Mouse (Mus musculus) CH12.LX (cell line): Measurements from ENCODE around the gene Cog2. TPM values are rescaled to one million over a fixed set of nuclear protein-coding genes. Genes with fewer than 3 reads are reported as not detected.

Experiments used
- DNase-seq: peaks from one replicate; pipeline ENCODE4 v3.0.0-alpha.2; 2013; ENCODE audit errors: extremely low read depth
- H3K27ac ChIP-seq: 2 replicates; pipeline ENCODE4 v1.5.1; 2012; ENCODE audit warnings: low read depth, mild to moderate bottlenecking, control low read depth, moderate library complexity; ENCODE audit not compliant: insufficient read depth
- H3K27me3 ChIP-seq: replicated peaks from 2 replicates; pipeline ENCODE3; 2012; ENCODE audit warnings: inconsistent platforms
- H3K36me3 ChIP-seq, 2 experiments: replicated peaks in 1 of 2; 2 replicates each; pipeline versions ENCODE3 to v1.6.1; 2012; ENCODE audit warnings: inconsistent platforms in 1 of 2, low read length in 1 of 2, mild to moderate bottlenecking in 1 of 2, mixed read lengths in 1 of 2, moderate library complexity in 1 of 2; ENCODE audit not compliant: control insufficient read depth in 1 of 2, insufficient read depth in 1 of 2
- H3K4me1 ChIP-seq, 2 experiments: 2 replicates each; pipeline ENCODE4 v1.6.1; 2012; ENCODE audit warnings: inconsistent platforms in 1 of 2, moderate library complexity in 1 of 2; ENCODE audit not compliant: insufficient read depth in 2 of 2, control insufficient read depth in 1 of 2
- H3K4me2 ChIP-seq: 2 replicates; pipeline ENCODE4 v1.6.1; 2012; ENCODE audit warnings: low read depth, mild to moderate bottlenecking, control low read depth; ENCODE audit not compliant: poor library complexity, insufficient read depth, severe bottlenecking
- H3K4me3 ChIP-seq, 3 experiments: fragments of 150-350 bp in 1 of 3; sonication (generic) in 1 of 3; replicated peaks in 1 of 3; 2 replicates each; pipeline versions ENCODE3 to v1.5.1; 2011 to 2012; ENCODE audit warnings: low read depth in 2 of 3, low read length in 2 of 3, mild to moderate bottlenecking in 2 of 3, moderate library complexity in 2 of 3, control low read depth in 1 of 3, improper control_type of control experiment in 1 of 3, inconsistent platforms in 1 of 3, mixed read lengths in 1 of 3; ENCODE audit not compliant: poor library complexity in 1 of 3
- H3K79me2 ChIP-seq: replicated peaks from 2 replicates; pipeline ENCODE4 v1.6.1; 2012; ENCODE audit warnings: mild to moderate bottlenecking, moderate library complexity; ENCODE audit not compliant: control insufficient read depth, poor library complexity, insufficient read depth, severe bottlenecking; ENCODE audit errors: extremely low read depth
- H3K9ac ChIP-seq: 2 replicates; pipeline ENCODE4 v1.6.1; 2012; ENCODE audit warnings: low read depth, mild to moderate bottlenecking, control low read depth, moderate library complexity; ENCODE audit not compliant: insufficient read depth
- H3K9me3 ChIP-seq: replicated peaks from 2 replicates; pipeline ENCODE3; 2012; ENCODE audit warnings: low read length, inconsistent platforms, mixed read lengths
- BHLHE40 ChIP-seq: IDR thresholded peaks from 2 replicates; pipeline ENCODE4 v1.6.1; 2011; ENCODE audit warnings: mild to moderate bottlenecking, low read depth, low read length, improper control_type of control experiment
- CHD1 ChIP-seq: IDR thresholded peaks from 2 replicates; pipeline ENCODE4 v1.6.1; 2012; ENCODE audit warnings: low read depth, low read length, improper control_type of control experiment, inconsistent platforms
- CHD2 ChIP-seq: IDR thresholded peaks from 2 replicates; pipeline ENCODE4 v1.6.1; 2011; ENCODE audit warnings: low read length, improper control_type of control experiment
- CTCF ChIP-seq, 2 experiments: IDR thresholded peaks in 1 of 2; conservative IDR thresholded peaks in 1 of 2; 2 replicates each; pipeline ENCODE4 v1.5.1; 2011 to 2012; ENCODE audit warnings: low read depth in 2 of 2, low read length in 2 of 2, improper control_type of control experiment in 1 of 2, inconsistent platforms in 1 of 2, mild to moderate bottlenecking in 1 of 2, moderate library complexity in 1 of 2
- GABPA ChIP-seq: IDR thresholded peaks from 2 replicates; pipeline ENCODE4 v1.6.1; 2012; ENCODE audit warnings: low read depth, low read length, improper control_type of control experiment, inconsistent platforms; ENCODE audit not compliant: insufficient replicate concordance
- HCFC1 ChIP-seq: IDR thresholded peaks from 2 replicates; pipeline ENCODE4 v1.6.1; 2012; ENCODE audit warnings: low read depth, mild to moderate bottlenecking, inconsistent platforms, low read length, improper control_type of control experiment
- IRF4 ChIP-seq: IDR thresholded peaks from 2 replicates; pipeline ENCODE4 v1.6.1; 2014; ENCODE audit warnings: low read depth, mild to moderate bottlenecking, inconsistent platforms, low read length, improper control_type of control experiment
- JUN ChIP-seq: IDR thresholded peaks from 2 replicates; pipeline ENCODE4 v1.6.1; 2011; ENCODE audit warnings: low read depth, mild to moderate bottlenecking, low read length, improper control_type of control experiment, moderate library complexity; ENCODE audit not compliant: insufficient read depth
- KAT2A ChIP-seq: IDR thresholded peaks from 2 replicates; pipeline ENCODE4 v1.6.1; 2012; ENCODE audit warnings: low read length, improper control_type of control experiment, inconsistent platforms; ENCODE audit not compliant: insufficient replicate concordance
- MXI1 ChIP-seq: IDR thresholded peaks from 2 replicates; pipeline ENCODE4 v1.6.1; 2011; ENCODE audit warnings: mild to moderate bottlenecking, low read depth, low read length, improper control_type of control experiment
- MYC ChIP-seq: IDR thresholded peaks from 2 replicates; pipeline ENCODE4 v1.6.1; 2011; ENCODE audit warnings: low read depth, mild to moderate bottlenecking, improper control_type of control experiment, low read length
- NELFE ChIP-seq: IDR thresholded peaks from 2 replicates; pipeline ENCODE4 v1.6.1; 2011; ENCODE audit warnings: low read depth, low read length, improper control_type of control experiment
- POLR2A ChIP-seq: IDR thresholded peaks from 2 replicates; pipeline ENCODE4 v1.6.1; 2011; ENCODE audit warnings: low read depth, mild to moderate bottlenecking, improper control_type of control experiment, low read length
- SIN3A ChIP-seq: IDR thresholded peaks from 2 replicates; pipeline ENCODE4 v1.6.1; 2012; ENCODE audit warnings: low read length, improper control_type of control experiment, inconsistent platforms
- SMC3 ChIP-seq: IDR thresholded peaks from 2 replicates; pipeline ENCODE4 v1.6.1; 2011; ENCODE audit warnings: low read depth, low read length, improper control_type of control experiment
- TCF12 ChIP-seq: IDR thresholded peaks from 2 replicates; pipeline ENCODE4 v1.6.1; 2014; ENCODE audit warnings: low read depth, mild to moderate bottlenecking, inconsistent platforms, low read length, improper control_type of control experiment
- USF2 ChIP-seq: conservative IDR thresholded peaks from 2 replicates; pipeline ENCODE4 v1.6.1; 2011; ENCODE audit warnings: low read depth, low read length, improper control_type of control experiment
- ZC3H11A ChIP-seq: IDR thresholded peaks from 2 replicates; pipeline ENCODE4 v1.6.1; 2012; ENCODE audit warnings: low read depth, mild to moderate bottlenecking, inconsistent platforms, low read length, improper control_type of control experiment
- ZKSCAN1 ChIP-seq: IDR thresholded peaks from 2 replicates; pipeline ENCODE4 v1.6.1; 2012; ENCODE audit warnings: low read depth, inconsistent platforms, low read length, improper control_type of control experiment, borderline replicate concordance
- ZMIZ1 ChIP-seq: IDR thresholded peaks from 2 replicates; pipeline ENCODE4 v1.6.1; 2012; ENCODE audit warnings: low read depth, mild to moderate bottlenecking, inconsistent platforms, low read length, improper control_type of control experiment
- ZNF384 ChIP-seq: IDR thresholded peaks from 2 replicates; pipeline ENCODE4 v1.6.1; 2012; ENCODE audit warnings: low read depth, low read length, improper control_type of control experiment, inconsistent platforms
- dilution Hi-C: fragments of 300-500 bp; cut with MboI; formaldehyde crosslinking; loops from 2 replicates; pipeline ENCODE4 v1.14.3; 2020; ENCODE audit warnings: low sequenced_read_pairs; ENCODE audit not compliant: extremely low pct_unique_long_range_greater_than_20kb, extremely low pct_ligation_motif_present
- in situ Hi-C: fragments of 300-500 bp; cut with MboI; formaldehyde crosslinking; loops from 3 replicates; pipeline ENCODE4 v1.14.3; 2019; ENCODE audit warnings: low sequenced_read_pairs, low pct_ligation_motif_present, low pct_unique_long_range_greater_than_20kb, mixed read lengths
- polyA plus RNA-seq: library from polyadenylated mRNA; unstranded; fragments of >175 nt; gene quantifications from 2 replicates; pipeline ENCODE4 v1.2.1, GENCODE M21; 2012; ENCODE audit warnings: low read depth; ENCODE audit not compliant: insufficient read length
- total RNA-seq, 2 experiments: library from RNA; depleted of rRNA; stranded (reverse); fragments of 300-350 nt in 1 of 2; fragments of >200 nt in 1 of 2; gene quantifications; 2 replicates each; pipeline ENCODE4 v1.2.3; 2012 to 2014

Gene Cog2
- total and polyA plus RNA-seq, 3 experiments: 41.8 to 56.7 (median 55.5) TPM

GRCm38 (mm10) chr8:124556164-124556563 is 35.6 kb downstream of the Cog2 start:
- H3K79me2 ChIP-seq: no peaks in the 10 kb centered on the region
- DNase-seq: no peak
- H3K27me3 ChIP-seq: peaks cover 9% of the 10 kb centered on the region
- no peak overlapping the region for H3K4me3 ChIP-seq
- in situ Hi-C loops: no loop called here
- no peak for TF ChIP-seq ZKSCAN1
- TF ChIP-seq MYC: no peak
- TF ChIP-seq SIN3A: no peak
- no peak for TF ChIP-seq ZNF384
- no peak for TF ChIP-seq CHD2
- TF ChIP-seq TCF12: no peak
- TF ChIP-seq HCFC1: no peak
- TF ChIP-seq NELFE: no peak
- TF ChIP-seq ZC3H11A: no peak
- TF ChIP-seq CHD1: no peak
- TF ChIP-seq SMC3: no peak
- TF ChIP-seq CTCF (conservative IDR thresholded peaks at IDR 0.05 in 1 of 2, IDR thresholded peaks at IDR 0.05 in 1 of 2; ENCODE audit: low read depth in 2 of 2, low read length in 2 of 2): no peak
- peaks cover 0 to 2% of the 10 kb centered on the region in 2 experiments; a peak in 1 of 4 replicates for H3K4me1 ChIP-seq
- H3K27ac ChIP-seq: no peak overlapping the region
- H3K9ac ChIP-seq: no peak overlapping the region
- dilution Hi-C loops: no loop called here
- no peak overlapping the region for H3K4me2 ChIP-seq
- no peaks in the 10 kb centered on the region for H3K9me3 ChIP-seq
- H3K36me3 ChIP-seq: peaks cover 13 to 35% of the 10 kb centered on the region in 2 experiments

GRCm38 (mm10) chr8:124556658-124557057 is 36.1 kb downstream of the Cog2 start:
- dilution Hi-C loops: no loop called here
- TF ChIP-seq ZMIZ1 (no peak), BHLHE40 (no peak), KAT2A (no peak), POLR2A (no peak), IRF4 (no peak), GABPA (no peak), USF2 (no peak), MXI1 (no peak), JUN (no peak)
- TF ChIP-seq, all 38 proteins: peak for 0
- peaks cover 14% of the 10 kb centered on the region for H3K27me3 ChIP-seq
- DNase-seq: no peak
- peaks cover 0 to 2% of the 10 kb centered on the region in 2 experiments; a peak in 1 of 4 replicates for H3K4me1 ChIP-seq
- in situ Hi-C loops: no loop called here
- H3K9me3 ChIP-seq: no peaks in the 10 kb centered on the region
- H3K4me3 ChIP-seq: no peak overlapping the region
- H3K9ac ChIP-seq: no peak overlapping the region
- H3K79me2 ChIP-seq: no peaks in the 10 kb centered on the region
- no peak overlapping the region for H3K27ac ChIP-seq
- H3K4me2 ChIP-seq: no peak overlapping the region
- peaks cover 11 to 30% of the 10 kb centered on the region in 2 experiments for H3K36me3 ChIP-seq
